Mouse (Mus musculus) midbrain, embryonic 13.5 days (tissue): ENCODE measurements around the gene Pkd1l3. TPM values are rescaled to one million over a fixed set of nuclear protein-coding genes. Genes with fewer than 3 reads are reported as not detected.

Experiments
- ATAC-seq: fragments of 200-750 bp; cut with Nextera tagmentation; 2 replicates; pipeline ENCODE4 v1.8.0; 2017; ENCODE audit warnings: mild to moderate bottlenecking, moderate TSS enrichment, moderate library complexity
- H3K27ac ChIP-seq: fragments of 300-500 bp; sonication (generic); 2 replicates; pipeline ENCODE4 v1.5.1; 2015; ENCODE audit warnings: inconsistent platforms, mild to moderate bottlenecking, moderate library complexity
- H3K27me3 ChIP-seq: fragments of 300-500 bp; sonication (generic); 2 replicates; pipeline ENCODE4 v1.6.1; 2015; ENCODE audit warnings: mild to moderate bottlenecking, inconsistent platforms
- H3K36me3 ChIP-seq: fragments of 300-500 bp; sonication (generic); 2 replicates; pipeline ENCODE4 v1.6.1; 2015; ENCODE audit warnings: mild to moderate bottlenecking, inconsistent platforms
- H3K4me1 ChIP-seq: fragments of 300-500 bp; sonication (generic); replicated peaks from 2 replicates; pipeline ENCODE4 v1.6.1; 2015; ENCODE audit warnings: inconsistent platforms
- H3K4me2 ChIP-seq: fragments of 300-500 bp; sonication (generic); replicated peaks from 2 replicates; pipeline ENCODE4 v1.6.1; 2015; ENCODE audit warnings: moderate library complexity, mild to moderate bottlenecking, inconsistent platforms
- H3K4me3 ChIP-seq: fragments of 300-500 bp; sonication (generic); replicated peaks from 2 replicates; pipeline ENCODE4 v1.5.1; 2015; ENCODE audit warnings: mild to moderate bottlenecking, inconsistent platforms
- H3K9ac ChIP-seq: fragments of 300-500 bp; sonication (generic); replicated peaks from 2 replicates; pipeline ENCODE4 v1.6.1; 2015; ENCODE audit warnings: mild to moderate bottlenecking, inconsistent platforms
- H3K9me3 ChIP-seq: fragments of 300-500 bp; sonication (generic); 2 replicates; pipeline ENCODE4 v1.6.1; 2016; ENCODE audit warnings: mild to moderate bottlenecking, inconsistent platforms
- WGBS: fragments of 180-500 bp; shearing (Covaris S2); methylation state at CpG from one replicate; pipeline ENCODE4 v1.1.7; 2015; 5-methylcytosine and 5-hydroxymethylcytosine counted together
- polyA plus RNA-seq: library from polyadenylated mRNA; unstranded; fragments of >200 nt; fragmentation: Nextera tagmentation; extraction: Ambion mirVana; gene quantifications from 2 replicates; pipeline ENCODE4 v1.2.1, GENCODE M21; 2015

Pkd1l3 gene
- polyA plus RNA-seq, 1 experiment from 2014 or later: 0.12 TPM

- H3K9ac ChIP-seq: no peak overlapping the region
- 0 out of 2 replicates have a peak, but pooled peaks cover 10% of the 10 kb centered on the region for H3K4me1 ChIP-seq
- 96% methylated on average over 5 of the region's 5 CpGs for WGBS
- no peak overlapping the region for H3K4me2 ChIP-seq
- no peak for ATAC-seq
- no peaks in the 10 kb centered on the region for H3K9me3 ChIP-seq
- H3K36me3 ChIP-seq: peaks cover 60% of the 10 kb centered on the region
- no peak overlapping the region for H3K27ac ChIP-seq
- H3K4me3 ChIP-seq: no peak overlapping the region
- H3K27me3 ChIP-seq: no peaks in the 10 kb centered on the region
Measured at GRCm38 (mm10) chr8:109682120-109682519, 67.8 kb downstream of the Pkd1l3 start.

- no peak overlapping the region for H3K9ac ChIP-seq
- no peaks in the 10 kb centered on the region for H3K27me3 ChIP-seq
- H3K4me1 ChIP-seq: peaks cover 30% of the 10 kb centered on the region
- H3K9me3 ChIP-seq: no peaks in the 10 kb centered on the region
- no peak for ATAC-seq
- no peak overlapping the region for H3K27ac ChIP-seq
- no peak overlapping the region for H3K4me3 ChIP-seq
- 92% methylated on average over 5 of the region's 5 CpGs for WGBS
- H3K4me2 ChIP-seq: no peak overlapping the region
- H3K36me3 ChIP-seq: peaks cover 13% of the 10 kb centered on the region
Measured at GRCm38 (mm10) chr8:109687248-109687647, 72.9 kb downstream of the Pkd1l3 start.

GRCm38 (mm10) chr8:109691769-109692168 lies 77.5 kb downstream of the Pkd1l3 start:
- 63% methylated on average over 5 of the region's 5 CpGs for WGBS
- H3K9me3 ChIP-seq: no peaks in the 10 kb centered on the region
- H3K4me3 ChIP-seq: peak overlapping the region; percentile 100
- no peaks in the 10 kb centered on the region for H3K36me3 ChIP-seq
- H3K27me3 ChIP-seq: 0 out of 2 replicates have a peak, but pooled peaks cover under 1% of the 10 kb centered on the region
- peak overlapping the region; percentile 100 for H3K9ac ChIP-seq
- H3K4me2 ChIP-seq: peak overlapping the region; percentile 73
- no peak for ATAC-seq
- H3K4me1 ChIP-seq: peaks cover 28% of the 10 kb centered on the region
- no peak overlapping the region for H3K27ac ChIP-seq

- H3K36me3 ChIP-seq: no peaks in the 10 kb centered on the region
- peak overlapping the region; percentile 73 for H3K4me2 ChIP-seq
- H3K9me3 ChIP-seq: no peaks in the 10 kb centered on the region
- H3K27me3 ChIP-seq: 0 out of 2 replicates have a peak, but pooled peaks cover 3% of the 10 kb centered on the region
- H3K4me1 ChIP-seq: peaks cover 28% of the 10 kb centered on the region
- peak overlapping the region; percentile 87 for H3K27ac ChIP-seq
- H3K9ac ChIP-seq: peak overlapping the region; percentile 100
- peak; percentile 83 for ATAC-seq
- WGBS: under 1% methylated on average over 38 of the region's 38 CpGs
- peak overlapping the region; percentile 100 for H3K4me3 ChIP-seq
Measured at GRCm38 (mm10) chr8:109692443-109693145, 78.3 kb downstream of the Pkd1l3 start.

DNA sequence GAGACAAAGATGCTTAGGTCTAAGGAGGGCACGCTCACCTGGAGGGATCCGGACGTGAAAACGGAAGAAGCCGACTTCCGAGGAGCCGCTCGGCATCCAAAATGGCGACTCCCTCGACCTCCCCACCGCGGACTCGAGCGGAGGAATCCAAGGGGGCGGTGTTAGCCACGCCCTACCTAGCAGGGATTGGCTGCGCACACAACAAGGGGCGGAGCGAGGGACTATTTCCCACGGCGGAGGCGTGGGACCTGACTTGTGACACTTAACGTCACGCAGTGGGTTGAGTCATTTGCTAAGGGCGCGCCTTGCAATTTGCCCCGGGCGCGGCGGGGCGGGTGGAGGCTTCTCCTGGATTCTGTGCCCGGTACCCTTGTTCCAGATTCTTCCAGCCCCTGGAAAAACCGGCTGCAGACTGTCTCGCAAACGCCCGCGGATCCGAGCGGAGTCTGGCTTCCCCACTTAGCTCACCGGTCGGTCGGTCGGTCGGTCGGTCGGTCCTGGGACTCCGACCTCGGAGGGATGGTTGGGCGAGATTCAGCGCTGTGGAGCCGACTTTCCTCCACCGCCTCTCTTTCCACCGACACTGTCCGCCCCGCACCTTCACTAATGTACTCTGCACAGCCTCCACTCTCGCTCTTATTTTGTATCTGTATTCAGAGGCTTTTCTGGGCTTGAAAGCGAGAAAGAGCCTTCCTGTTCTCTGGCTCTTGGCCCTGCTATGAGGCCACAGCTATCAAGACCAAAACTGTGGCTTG lies 79.0 kb downstream of the Pkd1l3 start, which contains the start of gene Ist1:
TSS of gene Ist1 (minus strand) at position 115 of the 755 bp plus-strand sequence.
- peaks cover 28% of the 10 kb centered on the region for H3K4me1 ChIP-seq
- H3K9me3 ChIP-seq: no peaks in the 10 kb centered on the region
- H3K27me3 ChIP-seq: 0 out of 2 replicates have a peak, but pooled peaks cover 3% of the 10 kb centered on the region
- WGBS: under 1% methylated on average over 57 of the region's 57 CpGs
- H3K27ac ChIP-seq: peak within 1 kb of the TSS; percentile 87
- H3K36me3 ChIP-seq: no peaks in the 10 kb centered on the region
- H3K4me2 ChIP-seq: peak within 1 kb of the TSS; percentile 73
- peak within 1 kb of the TSS; percentile 100 for H3K4me3 ChIP-seq
- H3K9ac ChIP-seq: peak within 1 kb of the TSS; percentile 100
- ATAC-seq: peak; percentile 96

DNA sequence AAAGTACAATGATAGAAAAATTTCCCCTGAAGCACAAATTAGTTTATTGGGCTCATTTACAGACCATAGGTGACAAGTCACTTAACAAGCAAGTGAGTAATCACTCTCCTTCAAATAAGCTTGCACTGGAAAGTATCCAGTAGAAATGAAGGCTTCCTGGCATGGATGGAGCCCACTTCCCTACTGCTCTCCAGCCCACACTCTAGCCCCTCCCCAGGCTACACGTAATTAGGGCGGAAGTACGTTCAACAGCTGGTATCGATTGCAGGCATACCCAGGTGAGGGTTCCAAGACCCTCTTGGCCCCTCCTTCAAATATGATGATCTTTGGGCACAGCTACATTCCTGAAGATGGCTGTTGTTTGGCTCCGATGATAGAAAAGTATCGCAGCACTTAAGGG lies 79.8 kb downstream of the Pkd1l3 start:
- no peaks in the 10 kb centered on the region for H3K36me3 ChIP-seq
- H3K27me3 ChIP-seq: 0 out of 2 replicates have a peak, but pooled peaks cover 4% of the 10 kb centered on the region
- H3K27ac ChIP-seq: no peak overlapping the region
- H3K4me3 ChIP-seq: peak overlapping the region; percentile 100
- WGBS: 61% methylated on average over 6 of the region's 6 CpGs
- H3K9ac ChIP-seq: no peak overlapping the region
- peak overlapping the region; percentile 72 for H3K4me2 ChIP-seq
- peaks cover 28% of the 10 kb centered on the region for H3K4me1 ChIP-seq
- no peaks in the 10 kb centered on the region for H3K9me3 ChIP-seq
- ATAC-seq: no peak

GRCm38 (mm10) chr8:109697754-109698153 lies 83.4 kb downstream of the Pkd1l3 start:
- 71% methylated on average over 1 of the region's 1 CpGs for WGBS
- H3K9ac ChIP-seq: no peak overlapping the region
- H3K4me3 ChIP-seq: no peak overlapping the region
- no peak overlapping the region for H3K4me2 ChIP-seq
- peaks cover 8% of the 10 kb centered on the region for H3K4me1 ChIP-seq
- H3K27me3 ChIP-seq: peaks cover 9% of the 10 kb centered on the region; the same call in 1 of the 2 replicates
- ATAC-seq: no peak
- no peaks in the 10 kb centered on the region for H3K9me3 ChIP-seq
- H3K36me3 ChIP-seq: no peaks in the 10 kb centered on the region
- no peak overlapping the region for H3K27ac ChIP-seq

GRCm38 (mm10) chr8:109698477-109698876 lies 84.2 kb downstream of the Pkd1l3 start:
- H3K4me3 ChIP-seq: no peak overlapping the region
- H3K9ac ChIP-seq: no peak overlapping the region
- no peak for ATAC-seq
- no peak overlapping the region for H3K4me2 ChIP-seq
- H3K4me1 ChIP-seq: peaks cover 8% of the 10 kb centered on the region
- WGBS: 79% methylated on average over 3 of the region's 3 CpGs
- H3K27me3 ChIP-seq: peaks cover 12% of the 10 kb centered on the region; the same call in 1 of the 2 replicates
- no peak overlapping the region for H3K27ac ChIP-seq
- no peaks in the 10 kb centered on the region for H3K9me3 ChIP-seq
- no peaks in the 10 kb centered on the region for H3K36me3 ChIP-seq

DNA sequence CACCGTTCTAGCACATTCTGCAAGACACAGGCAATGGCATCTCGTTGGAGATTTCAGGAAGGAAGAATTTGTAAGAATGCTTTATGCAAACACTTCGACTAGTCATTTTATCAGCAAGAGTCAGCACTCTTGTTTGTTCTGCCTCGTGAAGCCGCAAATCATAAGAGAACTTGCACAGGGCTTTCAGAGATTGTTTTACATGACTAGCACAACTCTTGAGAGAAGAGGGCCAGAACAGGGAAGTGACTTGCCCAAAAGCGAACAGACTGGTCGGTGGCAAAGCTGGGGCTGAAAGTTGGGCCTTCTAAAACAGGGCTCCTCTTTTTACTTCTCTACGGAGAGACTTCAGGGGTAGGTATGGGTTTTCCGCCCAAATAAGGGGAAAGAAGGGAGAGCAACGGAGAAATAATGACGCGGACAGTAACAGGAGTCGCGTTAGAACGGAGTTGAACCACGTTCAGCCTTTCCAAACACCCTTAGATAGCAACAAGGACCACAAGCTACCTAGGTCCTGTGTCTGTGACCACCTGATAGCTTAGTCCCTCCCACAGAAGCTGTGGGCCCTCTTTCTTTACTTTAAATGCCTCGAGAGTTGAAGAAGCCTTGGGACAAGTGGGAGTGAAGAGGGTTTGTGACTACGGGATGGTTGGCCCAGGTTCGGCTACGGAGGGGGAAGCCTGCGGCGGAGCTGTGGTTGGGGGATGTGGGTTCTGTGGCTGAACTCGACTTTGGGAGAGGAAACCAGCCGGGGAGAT lies 90.4 kb downstream of the Pkd1l3 start:
- peak overlapping the region; percentile 47 for H3K27ac ChIP-seq
- 13% methylated on average over 24 of the region's 24 CpGs for WGBS
- H3K4me1 ChIP-seq: peaks cover 35% of the 10 kb centered on the region
- H3K9ac ChIP-seq: peak overlapping the region; percentile 99
- H3K36me3 ChIP-seq: peaks cover 21% of the 10 kb centered on the region
- peak overlapping the region; percentile 94 for H3K4me3 ChIP-seq
- peak overlapping the region; percentile 79 for H3K4me2 ChIP-seq
- H3K27me3 ChIP-seq: peaks cover 10% of the 10 kb centered on the region
- ATAC-seq: no peak
- no peaks in the 10 kb centered on the region for H3K9me3 ChIP-seq

DNA sequence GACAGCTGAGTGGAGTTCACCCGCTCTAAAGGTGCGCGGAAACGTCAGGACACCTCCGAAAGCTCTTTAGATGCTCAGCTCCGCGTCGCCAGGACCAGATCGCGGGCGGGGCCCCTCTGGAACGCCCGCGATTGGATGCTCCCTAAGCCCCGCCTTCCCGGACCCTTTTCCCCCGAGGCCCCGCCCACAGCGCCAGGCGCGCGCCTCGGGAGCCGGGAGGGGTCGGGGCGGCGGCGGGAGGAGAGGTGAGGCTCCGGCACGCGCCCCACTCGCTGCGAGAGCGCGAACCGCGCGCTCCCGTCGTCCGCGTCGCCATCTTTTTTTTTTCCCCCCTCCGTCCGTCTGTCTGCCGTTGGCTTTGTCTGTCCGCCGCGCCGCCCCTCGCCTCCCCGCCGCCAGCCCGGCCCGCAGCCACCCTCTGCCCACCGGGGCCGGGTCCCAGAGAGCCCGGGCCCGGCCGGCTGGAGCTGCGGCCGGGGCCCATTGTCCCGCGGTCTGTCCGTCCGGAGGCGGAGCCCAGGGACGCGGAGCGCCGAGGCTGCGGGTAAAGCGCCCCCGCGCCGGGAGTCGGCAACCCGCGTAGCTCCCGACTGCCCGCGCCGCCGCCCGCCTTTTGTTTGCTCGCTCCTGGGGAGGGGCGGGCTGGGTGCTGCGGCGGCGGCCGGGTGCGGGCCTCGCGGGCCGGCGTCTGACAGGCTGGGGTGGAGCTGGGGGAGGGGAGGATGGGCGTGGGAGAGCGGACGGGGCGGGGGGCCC lies 91.2 kb downstream of the Pkd1l3 start, which contains the start of gene Zfp821:
TSS of gene Zfp821 (plus strand) at position 227 of the 756 bp plus-strand sequence.
- Histone ChIP-seq H3K9ac (peak within 1 kb of the TSS; percentile 99), H3K4me2 (peak within 1 kb of the TSS; percentile 79), H3K4me3 (peak within 1 kb of the TSS; percentile 94), H3K4me1 (peaks cover 38% of the 10 kb centered on the region), H3K27ac (peak within 1 kb of the TSS; percentile 95), H3K36me3 (peaks cover 28% of the 10 kb centered on the region), H3K27me3 (peaks cover 10% of the 10 kb centered on the region), H3K9me3 (no peaks in the 10 kb centered on the region)
- 0% methylated on average over 39 of the region's 100 CpGs for WGBS
- peak; percentile 89 for ATAC-seq
